Mouse (Mus musculus) gastrocnemius, postnatal 36 days (tissue): Measurements from ENCODE around the gene Slc7a6. TPM values are rescaled to one million over a fixed set of nuclear protein-coding genes. Genes with fewer than 3 reads are reported as not detected.

Source experiments
- DNase-seq, 2 experiments: peaks; one replicate each; pipeline ENCODE4 v3.0.0; 2022
- intact Hi-C: fragments of 180-260 bp; cut with DNase I; formaldehyde crosslinking; loops from one replicate; pipeline ENCODE4 v1.15.1; 2025
- long read RNA-seq, 2 experiments: library from polyadenylated mRNA; stranded (forward); transcript quantifications; one replicate each; pipeline ENCODE4 v2.0.0; 2021
- total RNA-seq, 2 experiments: library from RNA; stranded (reverse); gene quantifications; 2 replicates each; pipeline ENCODE4 v1.2.3; 2021

Slc7a6 gene
- 10 to 100 TPM in 1 of 2 experiments, 1 to 10 TPM in 1; 5.9 to 10.1 TPM for total RNA-seq
- long read RNA-seq, experiment 1, partial matches to known transcripts, result 2 of 2 reads
- long read RNA-seq, experiment 1, other reads (novel, unspliced or antisense), result 0 of 2 reads
- long read RNA-seq, experiment 2, partial matches to known transcripts, result 1 of 5 reads
- long read RNA-seq, experiment 2, other reads (novel, unspliced or antisense), result 4 of 5 reads

- intact Hi-C loops, result loop anchor here (5.0 kb wide), 1 partner anchor 34 kb away; no protein-coding TSS in a partner anchor
- DNase-seq, result peak; percentile 72 to 80
These were observed at the start of gene Slc7a6 for GRCm38 (mm10) chr8:106168356-106169016. Gene Slc7a6, plus strand, starts transcription at chr8:106168857.

GRCm38 (mm10) chr8:106123443-106123842 is 45.2 kb upstream of the Slc7a6 start:
- DNase-seq, result no peak
- intact Hi-C loops, result no loop called here

- no peak for DNase-seq
- intact Hi-C loops, result no loop called here
These were observed 42.6 kb upstream of the Slc7a6 start for GRCm38 (mm10) chr8:106126055-106126454.

DNA sequence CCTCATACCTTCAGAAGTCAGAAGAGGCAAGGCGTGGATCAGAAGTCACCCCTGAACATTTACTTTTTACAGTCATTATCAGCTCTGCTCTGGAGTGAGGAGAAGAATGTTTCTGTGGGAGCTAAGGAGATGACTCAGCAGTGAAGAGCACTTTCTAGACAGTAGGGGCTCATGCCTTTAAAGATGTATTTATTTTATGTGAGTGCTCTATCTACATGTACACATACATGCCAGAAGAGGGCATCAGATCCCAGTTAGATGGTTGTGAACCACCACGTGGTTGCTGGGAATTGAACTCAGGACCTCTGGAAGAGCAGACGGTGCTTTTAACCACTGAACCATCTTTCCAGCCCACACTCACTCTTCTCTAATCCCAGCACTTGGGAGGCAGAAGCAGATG is 41.6 kb upstream of the Slc7a6 start:
- intact Hi-C loops, result no loop called here
- no peak for DNase-seq

DNA sequence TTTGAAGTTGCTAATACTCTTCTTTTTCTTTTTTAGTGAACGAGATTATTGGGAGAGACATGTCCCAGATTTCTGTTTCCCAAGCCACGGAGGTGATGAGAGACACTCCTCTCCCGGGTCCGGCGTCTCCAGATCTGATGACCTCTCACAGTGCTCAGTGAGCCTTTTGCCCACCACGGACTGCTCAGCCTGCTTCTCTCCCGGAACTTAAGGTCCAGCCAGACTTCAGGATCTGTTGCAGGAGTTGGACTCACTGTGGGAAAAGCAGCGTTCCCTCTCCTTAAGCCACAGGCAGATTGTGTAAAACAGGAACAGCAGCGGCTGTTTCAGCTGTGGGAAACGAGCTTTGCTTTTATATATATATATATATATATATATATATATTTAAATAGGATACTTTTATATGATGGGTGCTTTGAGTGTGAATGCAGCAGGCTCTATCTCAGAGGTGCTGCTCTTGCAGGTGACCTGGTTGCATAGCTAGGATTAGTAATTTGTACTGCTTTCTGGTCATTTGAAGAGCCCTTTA is 40.7 kb upstream of the Slc7a6 start:
- intact Hi-C loops, result loop anchor here (1.0 kb wide), 1 partner anchor 24 kb away; no protein-coding TSS in a partner anchor
- no peak for DNase-seq

- DNase-seq, result no peak
- intact Hi-C loops, result no loop called here
These were observed 39.3 kb upstream of the Slc7a6 start for GRCm38 (mm10) chr8:106129232-106129930.

DNA sequence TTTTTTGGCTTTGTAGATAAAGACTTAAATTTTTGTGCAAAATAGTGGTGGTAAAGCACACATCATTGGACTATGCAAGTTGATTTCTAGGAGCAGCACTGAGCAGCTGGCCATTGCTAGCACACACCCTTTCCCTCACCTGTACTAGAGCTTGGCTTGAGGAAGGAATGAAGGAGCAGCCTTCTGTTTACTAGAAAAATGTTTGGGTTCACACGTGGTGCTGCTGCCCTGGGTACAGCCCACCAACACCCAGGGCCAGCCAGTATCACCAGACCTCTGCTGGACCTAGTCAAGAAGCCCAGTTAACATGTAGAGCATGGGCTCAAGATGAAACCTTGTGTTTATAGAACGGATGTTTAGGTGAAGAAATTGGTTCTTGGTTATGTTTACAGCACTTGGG is 38.7 kb upstream of the Slc7a6 start:
- intact Hi-C loops, result no loop called here
- DNase-seq, result no peak

GRCm38 (mm10) chr8:106130505-106130904 is 38.2 kb upstream of the Slc7a6 start:
- DNase-seq, result no peak
- intact Hi-C loops, result no loop called here

DNA sequence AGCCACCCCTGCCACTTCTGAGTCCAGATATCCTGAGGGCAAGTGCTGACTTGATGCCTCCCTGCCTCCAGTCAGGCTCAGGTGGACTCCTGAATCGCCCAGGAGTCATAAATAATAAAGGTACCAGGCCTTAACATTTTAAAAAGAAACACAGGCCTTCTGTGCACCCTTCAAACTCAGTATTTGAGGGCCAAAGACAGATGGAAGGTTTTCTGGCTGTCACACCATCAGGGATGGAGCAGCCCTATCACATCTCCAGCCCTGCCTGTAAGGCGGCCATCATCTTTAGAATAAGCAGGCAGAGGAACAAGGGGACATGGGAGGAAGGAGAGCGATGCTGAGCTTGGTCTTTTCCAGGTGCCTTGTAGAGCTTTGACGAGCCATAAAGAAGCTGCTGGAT is 37.6 kb upstream of the Slc7a6 start:
- no peak for DNase-seq
- intact Hi-C loops, result no loop called here

DNA sequence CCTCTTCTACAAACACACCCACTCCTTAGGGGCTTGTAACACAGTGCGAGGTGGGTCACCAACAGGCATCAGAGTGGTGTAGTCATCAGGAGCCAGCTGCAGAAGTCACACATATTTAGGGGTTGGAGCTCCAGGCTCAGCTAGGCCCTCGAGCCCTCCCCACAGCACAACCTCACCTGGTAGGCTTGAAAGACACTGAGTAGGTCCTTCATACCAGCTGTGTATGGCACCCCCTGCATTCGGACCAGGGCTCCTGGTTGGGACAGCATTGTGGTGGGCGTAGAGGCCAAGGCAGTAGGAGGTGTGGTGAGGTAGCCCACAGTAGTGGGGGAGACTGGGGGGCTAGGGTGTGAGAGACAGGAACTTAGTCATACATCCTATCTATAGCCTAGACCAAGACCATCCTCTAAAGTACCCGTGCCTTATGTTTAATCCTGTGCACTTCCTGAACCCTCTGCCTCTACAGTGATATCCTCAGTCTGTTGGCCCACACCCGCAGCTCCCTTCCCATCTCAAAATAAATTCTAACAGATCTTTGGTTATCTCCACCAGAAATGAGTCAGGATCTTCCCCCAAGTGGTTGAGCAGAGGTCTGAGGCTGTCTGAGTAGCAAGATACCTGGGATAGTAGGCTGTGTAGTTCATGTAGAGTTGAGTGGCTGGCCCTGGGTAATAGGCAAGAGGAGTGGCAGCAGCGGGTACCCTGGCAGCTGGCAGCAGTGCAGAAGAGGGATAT is 37.0 kb upstream of the Slc7a6 start:
- DNase-seq, result no peak
- intact Hi-C loops, result no loop called here

DNA sequence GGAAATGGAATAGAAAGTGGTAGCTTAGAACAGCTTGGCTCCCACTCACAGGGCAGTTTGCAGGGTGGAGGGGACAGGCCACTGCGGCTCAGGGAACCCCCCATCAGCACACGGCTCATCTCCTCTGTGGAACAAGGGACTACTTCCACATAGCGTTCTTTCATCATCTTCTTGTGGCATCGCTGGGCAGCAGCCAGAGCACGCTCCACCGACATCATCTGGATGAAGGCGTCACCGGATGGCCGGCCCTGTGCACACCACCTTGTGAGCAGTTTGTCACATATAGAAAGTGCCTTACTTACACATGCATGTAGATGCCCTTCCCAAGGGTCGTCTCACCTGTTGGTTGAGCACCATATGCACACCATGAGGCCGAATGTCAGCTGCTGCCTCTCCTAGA is 36.3 kb upstream of the Slc7a6 start:
- intact Hi-C loops, result no loop called here
- DNase-seq, result no peak

- intact Hi-C loops, result no loop called here
- DNase-seq, result no peak
These were observed 35.1 kb upstream of the Slc7a6 start for GRCm38 (mm10) chr8:106133526-106133925.

DNA sequence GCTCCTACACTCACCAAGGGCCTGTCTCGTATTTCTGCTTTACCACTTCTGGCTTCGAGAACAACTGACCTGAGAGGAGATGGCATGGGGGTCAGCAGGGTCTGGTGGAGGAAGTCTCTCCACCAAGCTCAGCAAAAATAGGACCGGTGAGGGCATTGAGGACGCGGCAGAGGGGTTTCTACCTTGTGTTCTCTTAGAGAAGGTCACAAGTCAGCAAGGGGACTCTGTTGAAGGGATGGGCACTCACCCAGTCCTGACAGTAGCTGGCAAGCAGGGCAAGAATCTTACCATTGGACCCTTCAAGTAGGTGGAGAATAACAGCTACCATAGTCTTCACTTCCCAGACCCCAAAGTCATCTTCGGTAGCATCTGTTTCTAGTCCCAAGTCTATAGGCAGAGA is 34.7 kb upstream of the Slc7a6 start:
- no peak for DNase-seq
- intact Hi-C loops, result no loop called here

GRCm38 (mm10) chr8:106134751-106135571 is 33.7 kb upstream of the Slc7a6 start:
- intact Hi-C loops, result no loop called here

GRCm38 (mm10) chr8:106135672-106136071 is 33.0 kb upstream of the Slc7a6 start:
- intact Hi-C loops, result no loop called here
- DNase-seq, result no peak

More at GRCm38 (mm10) chr8:106134751-106135571, 33.7 kb upstream of the Slc7a6 start:
- no peak for DNase-seq

GRCm38 (mm10) chr8:106136156-106137130 is 32.2 kb upstream of the Slc7a6 start, which contains the start of gene Esrp2:
Gene Esrp2, minus strand, starts transcription at chr8:106136974.
- no peak for DNase-seq
- intact Hi-C loops, result no loop called here

GRCm38 (mm10) chr8:106137218-106137905 is 31.3 kb upstream of the Slc7a6 start:
- no peak for DNase-seq
- intact Hi-C loops, result no loop called here

DNA sequence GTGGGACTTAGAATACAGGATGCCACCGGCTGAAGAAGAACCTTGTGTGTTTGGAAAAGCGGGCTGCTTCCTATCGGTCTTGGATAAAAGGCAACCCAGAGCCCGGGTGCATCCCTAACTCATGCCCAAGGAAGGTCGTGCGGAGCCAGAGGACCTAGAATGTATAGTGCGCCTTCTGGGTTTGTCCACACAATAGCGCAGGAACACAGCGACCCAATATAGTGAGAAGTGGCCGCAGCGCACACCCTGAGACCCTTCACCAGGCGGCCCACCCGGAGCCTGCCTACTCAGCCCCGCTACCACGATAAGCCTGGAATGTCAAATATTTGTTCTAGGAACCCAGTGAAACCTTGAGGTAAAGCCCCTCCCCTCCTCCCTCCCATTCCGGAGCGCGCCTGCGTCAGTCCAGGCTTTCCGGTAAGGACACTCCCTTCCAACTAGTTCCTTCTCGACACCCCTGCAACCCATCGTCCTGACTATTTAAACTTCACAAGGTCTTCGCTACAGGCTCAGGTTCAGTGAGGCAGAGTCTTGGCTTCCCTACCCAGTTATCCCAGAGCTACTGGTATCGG is 30.7 kb upstream of the Slc7a6 start:
- intact Hi-C loops, result no loop called here
- DNase-seq, result peak in 1 of 2 experiments; percentile 45
